Mouse (Mus musculus) spleen, adult 12 weeks (tissue): ENCODE results near the gene Ttc23.
A peak's percentile ranks its signal among the peaks of the same experiment; 100 is the strongest.

ENCODE experiments used
- DNase-seq: peaks from one replicate; pipeline ENCODE4 v3.0.0; 2022; ENCODE audit warnings: low spot score

Ttc23 gene

DNA sequence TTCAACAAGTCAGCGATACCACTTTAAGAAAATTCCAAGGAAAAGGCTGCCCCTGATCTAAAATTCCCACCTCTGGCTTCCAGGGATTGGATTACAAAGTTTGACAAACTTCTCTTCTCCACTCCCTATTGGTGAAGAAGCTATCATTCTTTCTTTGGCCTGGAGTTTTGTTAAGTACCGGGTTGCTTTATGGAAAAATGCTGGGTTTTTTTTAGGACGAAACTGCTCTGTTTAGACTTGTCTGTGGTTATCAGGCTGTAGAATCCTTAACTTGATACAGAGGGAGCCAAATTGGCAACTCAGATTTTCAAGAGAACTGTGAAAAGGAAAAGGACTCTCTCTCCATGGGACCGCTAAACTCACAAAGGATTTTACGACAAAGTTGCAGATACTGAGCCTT lies at the start of gene Ttc23:
Ttc23 (plus strand) TSS at position 134 of the 400 bp plus-strand sequence.
- DNase-seq = no peak

DNA sequence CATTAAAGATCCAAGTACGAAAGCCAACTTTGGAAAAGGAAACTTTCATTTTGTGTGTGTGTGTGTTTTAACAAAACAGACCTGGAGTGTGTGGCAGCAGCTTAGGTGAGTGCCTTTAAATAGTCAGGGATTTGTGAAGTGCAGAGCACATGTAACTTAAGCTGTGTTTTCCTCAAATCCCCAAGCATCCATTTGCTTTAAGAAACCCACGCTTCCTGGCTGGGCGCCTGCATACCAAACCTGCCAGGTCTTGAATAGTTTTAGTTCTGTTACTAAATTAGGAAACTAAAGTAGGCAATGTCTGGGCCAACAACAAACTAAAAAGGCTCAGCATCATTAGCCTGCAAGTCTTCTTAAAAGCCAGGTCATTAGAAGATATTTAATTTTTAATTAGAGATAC lies 49.2 kb upstream of the Ttc23 start:
- DNase-seq = no peak

DNA sequence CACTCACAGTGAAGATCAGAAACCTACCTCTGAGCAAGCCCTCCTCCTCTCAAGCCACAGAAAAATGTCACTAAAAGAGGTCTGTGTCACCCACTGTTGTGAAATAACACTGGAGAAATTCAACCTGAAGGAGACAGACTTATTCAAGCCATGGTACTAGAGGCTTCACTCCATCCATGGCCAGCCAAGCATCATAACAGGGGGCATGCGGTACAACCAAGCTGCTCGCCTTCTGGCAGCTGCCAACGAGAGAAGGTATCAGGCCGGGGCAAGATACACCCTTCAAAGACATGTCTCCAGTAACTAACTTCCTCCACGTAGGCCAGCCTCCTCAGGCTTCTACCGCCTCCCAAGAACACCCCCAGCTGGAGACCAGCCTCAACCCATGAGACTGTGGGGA lies 42.1 kb upstream of the Ttc23 start:
- no peak for DNase-seq

DNA sequence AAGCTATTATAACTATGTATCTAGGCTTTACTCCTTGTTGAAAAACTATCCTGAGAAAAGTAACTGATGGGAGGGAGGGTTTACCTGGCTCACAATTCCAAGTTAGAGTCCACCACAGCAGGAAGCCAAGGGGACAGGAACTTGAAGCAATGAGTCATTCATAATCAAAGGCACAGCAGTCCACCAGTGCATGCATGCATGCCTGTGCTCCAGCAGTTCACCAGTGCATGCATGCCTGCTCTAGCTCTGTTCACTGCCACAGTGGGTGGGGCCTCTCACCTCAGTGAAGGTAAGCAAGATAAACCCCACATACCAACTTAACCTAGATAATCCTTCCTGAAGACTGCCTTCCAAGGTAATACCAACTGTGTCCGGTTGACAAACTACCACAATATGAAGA lies 41.0 kb upstream of the Ttc23 start:
- DNase-seq = no peak

DNA sequence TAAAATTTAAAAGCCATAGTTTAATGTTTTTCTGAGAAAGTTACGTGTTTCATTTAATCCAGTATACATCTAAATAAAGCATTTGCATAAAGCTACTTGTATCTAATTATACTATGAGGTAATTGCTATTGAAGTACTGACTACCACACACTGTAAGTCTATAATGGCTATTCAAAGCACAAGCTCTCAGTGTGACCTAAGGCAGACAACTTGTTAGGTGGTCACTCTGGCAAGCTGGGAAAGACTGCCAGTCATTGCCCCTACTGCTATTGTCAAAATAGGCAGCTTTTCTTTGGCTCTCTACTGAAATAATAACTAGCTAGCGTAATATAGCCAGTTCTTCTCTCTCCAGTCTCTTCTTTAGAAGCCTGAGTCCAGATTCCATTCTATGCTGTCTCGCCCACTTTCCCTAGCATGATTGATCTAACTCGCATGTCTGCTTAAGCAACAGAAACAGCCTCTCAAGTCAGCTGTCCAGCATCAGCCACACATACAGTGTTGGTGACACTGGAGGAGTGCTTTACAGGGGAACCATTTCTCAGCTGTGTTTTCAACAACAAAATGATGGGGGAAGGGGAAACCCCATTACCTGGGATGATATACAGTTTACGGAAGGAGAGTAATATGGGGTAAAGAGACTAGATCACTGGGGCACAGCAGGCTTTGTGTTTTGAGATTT lies 39.4 kb upstream of the Ttc23 start:
- no peak for DNase-seq

DNA sequence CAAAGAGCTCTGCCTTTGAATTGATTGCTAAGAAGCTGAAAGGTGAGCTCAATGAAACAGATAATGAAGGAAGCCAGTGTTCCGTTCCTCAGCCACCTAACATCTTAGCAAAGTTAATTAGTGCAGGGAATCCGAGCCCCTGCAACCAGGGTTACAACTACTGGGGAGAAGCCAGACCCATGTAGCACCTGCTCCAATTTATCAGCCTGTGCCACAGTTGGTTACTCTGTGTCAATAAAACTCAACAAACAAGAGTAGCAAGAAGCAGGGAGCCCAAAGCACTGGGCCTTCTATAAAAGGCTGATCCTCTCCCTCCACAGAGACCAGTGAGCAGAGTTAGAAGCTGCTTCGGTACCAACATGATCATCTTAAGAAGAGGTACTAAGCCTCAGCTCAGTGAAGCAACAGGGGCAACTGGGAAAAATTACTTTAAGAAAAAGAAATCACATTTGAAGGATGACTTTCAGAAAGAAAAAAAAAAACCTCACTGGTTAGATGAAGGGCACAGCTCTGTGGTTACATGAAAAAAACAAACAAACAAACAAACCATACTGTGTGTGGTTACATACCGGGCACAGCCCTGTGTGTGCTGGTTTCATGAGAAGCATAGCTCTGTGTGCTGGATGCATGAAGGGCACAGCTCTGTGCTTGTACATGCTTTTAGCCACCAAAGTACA lies 38.7 kb upstream of the Ttc23 start:
- no peak for DNase-seq

DNA sequence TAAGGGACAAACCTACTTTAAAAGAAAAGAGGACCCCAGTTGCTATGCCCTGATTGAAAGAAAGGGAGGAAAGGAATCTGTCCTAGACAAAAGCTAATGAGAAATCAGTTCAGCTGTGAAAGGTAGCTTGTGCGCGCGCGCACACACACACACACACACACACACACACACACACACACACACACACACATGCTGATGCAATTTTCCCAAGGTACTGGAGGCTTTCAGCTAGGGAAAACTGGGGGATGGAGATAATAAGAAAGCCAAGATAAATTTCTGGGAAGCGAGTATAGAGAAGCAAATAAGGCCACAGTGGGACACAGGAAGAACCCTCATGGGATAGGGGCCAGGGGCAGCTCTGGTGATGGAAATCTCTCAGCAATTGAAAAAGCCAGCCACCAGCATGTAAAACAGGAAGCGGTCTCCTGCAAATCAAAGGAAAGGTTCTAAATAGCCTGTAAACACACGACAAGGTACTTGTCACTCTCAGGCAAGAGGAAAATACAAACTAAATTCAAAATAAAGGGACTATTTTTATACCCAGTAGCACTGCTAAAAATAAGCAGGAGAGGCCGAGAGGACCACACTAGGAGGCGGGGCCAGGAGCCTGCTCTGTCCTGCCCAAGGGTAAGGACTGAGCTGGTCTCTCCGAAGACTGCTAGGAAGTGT lies 33.3 kb upstream of the Ttc23 start:
- no peak for DNase-seq

DNA sequence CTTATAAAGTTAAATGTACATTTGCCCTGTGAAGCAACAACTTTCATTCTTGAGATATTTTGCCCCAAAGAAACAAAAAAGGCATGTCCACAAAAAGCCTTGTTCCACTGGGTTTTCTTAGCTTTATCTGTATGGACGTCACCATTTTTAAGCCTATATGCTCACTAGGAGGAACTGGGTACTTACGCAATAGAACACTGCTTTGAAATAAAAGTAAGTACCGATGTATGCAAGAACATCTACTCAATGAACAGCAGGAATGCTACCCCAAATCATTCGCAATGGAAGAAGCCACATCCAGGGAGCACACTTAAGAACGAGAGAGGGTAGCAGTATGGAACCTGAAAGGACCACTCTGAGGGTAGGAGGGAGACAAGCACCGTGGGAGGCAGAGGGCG lies 32.7 kb upstream of the Ttc23 start:
- no peak for DNase-seq

DNA sequence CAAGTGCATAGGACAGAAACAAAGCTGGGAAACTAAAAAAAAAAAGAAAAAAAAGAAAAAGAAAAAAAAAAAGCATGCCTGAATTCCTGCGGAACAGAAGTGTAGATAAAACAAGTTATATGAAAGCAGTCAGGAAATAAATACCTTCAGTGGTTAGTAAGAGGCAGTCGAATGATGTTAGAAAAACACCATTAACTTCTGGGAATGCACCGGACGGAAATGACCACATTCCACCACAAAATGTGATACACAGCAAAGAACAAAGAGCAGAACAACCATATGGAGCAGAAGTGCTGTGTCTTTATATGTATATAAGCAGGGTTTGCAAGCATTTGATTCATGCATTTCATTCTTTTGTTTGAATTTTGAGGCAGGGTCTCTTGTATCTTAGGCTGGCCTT lies 30.3 kb upstream of the Ttc23 start:
- DNase-seq = no peak

DNA sequence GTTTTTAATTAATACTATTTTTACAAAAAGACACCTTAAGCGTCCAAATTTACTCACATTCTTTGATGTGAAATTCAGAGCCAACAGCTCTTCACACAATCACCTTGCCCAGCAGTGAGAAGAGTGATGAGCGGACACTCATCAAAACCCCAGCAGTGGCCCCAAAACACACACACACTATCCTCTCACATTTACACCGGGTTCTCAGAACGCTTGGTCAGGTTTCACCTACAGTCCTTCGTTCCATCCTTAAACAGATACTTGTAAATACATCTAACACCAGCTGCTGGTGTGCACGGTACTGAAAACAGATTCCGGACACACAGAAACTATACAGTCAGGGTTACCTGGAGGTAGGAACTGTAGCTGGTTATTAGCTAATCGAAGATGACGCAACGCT lies 29.6 kb upstream of the Ttc23 start:
- no peak for DNase-seq

DNA sequence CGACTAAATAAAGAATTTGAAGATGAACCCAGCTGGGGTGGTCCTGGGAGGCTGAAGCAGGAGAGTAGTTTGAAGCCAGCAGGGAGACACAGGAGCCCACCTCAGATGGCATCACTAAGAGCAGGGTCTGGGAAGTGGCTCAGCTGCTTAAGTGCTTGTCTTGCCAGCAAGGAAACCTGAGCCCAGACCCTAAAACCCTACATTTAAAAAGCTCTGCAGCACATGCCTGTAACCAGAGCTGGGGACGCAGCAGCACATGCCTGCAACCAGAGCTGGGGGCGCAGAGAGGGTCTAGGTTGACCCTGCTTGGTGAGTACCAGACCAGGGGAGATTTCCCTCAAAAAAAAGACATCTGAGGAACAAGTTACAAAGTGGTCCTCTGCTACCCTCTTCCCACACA lies 28.9 kb upstream of the Ttc23 start:
- no peak for DNase-seq

DNA sequence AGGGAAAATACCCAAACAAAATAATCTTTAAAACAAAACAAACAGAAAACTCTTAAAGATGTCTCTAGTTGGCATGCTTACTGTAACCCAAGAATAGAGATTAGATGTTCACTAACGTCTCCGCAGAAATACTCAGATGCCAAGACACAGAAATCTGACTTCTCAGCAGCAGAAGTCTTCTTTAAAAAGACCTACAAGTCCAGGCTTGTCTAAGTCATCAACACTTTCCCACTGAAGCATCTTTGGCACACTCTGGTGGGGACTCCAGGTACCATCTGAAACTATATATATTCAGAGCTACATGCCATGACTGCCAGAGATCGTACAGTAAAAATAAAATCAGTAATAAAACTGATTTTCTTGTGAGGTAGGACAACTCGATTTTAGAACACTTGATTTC lies 27.4 kb upstream of the Ttc23 start:
- DNase-seq = no peak

DNA sequence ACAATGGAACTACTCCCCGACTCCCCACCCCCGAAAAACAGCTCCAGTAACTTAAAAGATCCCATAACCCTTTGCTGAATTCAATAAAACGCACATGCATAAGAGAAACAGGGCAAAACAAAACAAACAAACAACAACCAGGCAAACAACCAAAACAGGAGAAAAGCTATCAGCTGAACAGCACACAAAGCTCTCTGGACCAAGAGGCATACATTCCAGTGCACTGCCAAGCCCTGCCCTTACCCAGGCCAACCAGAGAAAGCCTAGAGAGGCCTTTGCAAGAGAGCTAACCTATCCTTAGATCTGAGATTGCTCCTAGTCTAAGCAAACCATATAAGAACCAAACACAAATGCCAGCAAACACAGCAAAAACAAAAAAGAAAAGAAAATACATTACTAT lies 25.1 kb upstream of the Ttc23 start:
- DNase-seq = no peak

DNA sequence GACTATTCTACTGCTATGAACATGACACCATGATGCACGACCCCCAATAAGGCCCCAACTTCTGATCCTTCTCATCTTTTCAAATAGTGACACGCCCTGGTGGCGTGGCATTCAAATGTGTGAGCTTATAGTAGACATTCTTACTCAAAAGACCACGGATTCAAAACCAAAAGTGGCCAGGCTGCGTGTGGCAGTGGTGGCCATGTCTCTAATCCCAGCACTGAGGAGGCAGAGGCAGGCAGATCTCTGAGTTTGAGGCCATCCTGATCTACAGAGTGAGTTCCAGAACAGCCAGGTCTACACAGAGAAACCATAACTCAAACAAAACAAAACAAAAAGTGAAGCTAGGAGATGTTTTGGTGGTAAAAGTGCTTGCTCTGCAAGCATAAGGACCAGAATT lies 20.5 kb upstream of the Ttc23 start:
- DNase-seq = no peak

DNA sequence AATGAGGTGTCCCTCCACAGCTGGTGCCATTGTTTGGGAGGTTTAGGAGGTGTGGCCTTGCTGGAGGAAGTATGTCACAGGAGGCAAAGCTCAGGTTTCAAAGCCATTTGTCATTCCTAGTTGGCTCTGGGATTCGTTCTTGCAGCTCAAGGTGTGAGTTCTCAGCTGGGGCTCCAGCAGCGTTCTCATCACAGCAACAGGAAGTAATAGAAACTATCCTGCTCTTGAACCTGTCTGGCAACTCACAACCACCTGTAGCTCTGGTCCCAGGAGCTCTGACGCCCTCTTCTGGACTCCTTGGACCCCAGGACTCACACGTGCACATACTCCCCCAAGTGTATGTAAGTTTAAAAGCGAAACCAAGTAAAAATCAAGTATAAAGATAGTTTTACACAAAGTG lies 17.5 kb upstream of the Ttc23 start:
- no peak for DNase-seq

DNA sequence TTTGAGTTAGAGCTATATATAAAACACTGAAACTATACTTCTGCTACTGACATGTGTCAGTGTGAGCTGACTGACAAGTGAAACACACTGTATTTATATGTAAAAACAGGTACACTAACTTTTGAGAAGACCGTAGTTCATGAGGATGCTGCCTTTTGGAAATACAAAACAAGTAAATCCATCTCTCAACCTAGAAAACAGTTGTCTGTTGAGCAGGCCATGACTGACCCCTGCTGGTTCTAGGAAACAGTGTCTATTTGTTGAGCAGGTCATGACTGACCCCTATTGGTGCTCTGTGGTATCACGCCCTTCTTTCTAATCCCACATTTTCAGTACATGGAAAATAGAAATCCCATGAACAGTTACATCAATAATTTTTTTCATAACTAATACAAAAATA lies 16.4 kb upstream of the Ttc23 start:
- peak; percentile 27 for DNase-seq

DNA sequence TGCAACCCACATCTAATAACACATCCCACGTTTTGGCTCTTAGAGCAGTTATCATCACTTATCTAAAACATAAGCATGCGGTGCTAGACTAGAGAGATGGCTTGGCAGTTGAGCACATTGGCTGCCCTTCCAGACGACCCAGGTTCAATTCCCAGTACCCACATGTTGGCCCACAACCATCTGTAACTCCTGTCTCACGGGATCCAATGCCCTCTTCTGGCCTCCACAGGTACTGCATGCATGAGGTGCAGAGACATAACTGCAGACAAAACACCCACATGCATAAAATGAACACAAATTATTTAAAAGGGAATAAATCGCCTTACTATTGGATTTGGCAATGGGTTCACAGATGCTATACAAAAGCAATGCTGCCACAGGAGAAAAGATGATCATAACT lies 14.8 kb upstream of the Ttc23 start:
- peak; percentile 19 for DNase-seq

DNA sequence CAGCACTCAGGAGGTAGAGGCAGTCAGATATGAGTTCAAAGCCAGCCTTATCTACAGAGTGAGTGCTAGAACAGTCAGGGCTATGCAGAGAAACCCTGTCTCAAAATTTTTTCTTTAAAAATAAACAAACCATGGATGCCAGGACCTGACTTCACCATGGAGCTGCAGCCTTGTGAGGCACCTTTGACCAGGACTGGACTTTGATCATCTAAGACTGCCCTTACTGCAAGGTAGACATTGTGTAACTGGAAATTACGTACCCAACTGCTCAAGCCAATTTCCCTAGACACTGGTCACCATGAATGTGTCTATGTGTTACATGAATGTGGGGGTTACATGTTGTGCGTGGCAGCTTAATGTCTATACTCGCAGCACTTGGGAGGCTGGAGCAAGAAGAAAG lies 13.0 kb upstream of the Ttc23 start:
- no peak for DNase-seq

DNA sequence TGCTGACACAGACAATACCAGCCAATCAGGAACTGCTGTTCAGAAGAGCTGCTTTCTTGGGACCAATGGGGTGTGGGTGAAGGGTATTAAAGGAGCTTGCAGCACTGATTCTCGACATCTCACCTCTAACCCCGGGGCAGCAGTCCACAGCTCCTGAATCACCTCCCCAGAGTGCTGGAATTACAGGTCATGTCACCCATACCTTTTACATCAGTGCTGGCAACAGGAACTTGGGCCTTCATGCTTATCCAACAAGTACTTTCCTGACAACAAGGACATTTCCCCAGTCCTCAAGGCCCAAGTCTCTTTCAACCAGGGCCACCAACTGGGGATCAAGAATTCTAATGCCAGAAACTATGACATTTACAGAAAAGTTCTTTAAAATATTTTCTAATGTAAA lies 11.0 kb upstream of the Ttc23 start:
- DNase-seq = no peak

DNA sequence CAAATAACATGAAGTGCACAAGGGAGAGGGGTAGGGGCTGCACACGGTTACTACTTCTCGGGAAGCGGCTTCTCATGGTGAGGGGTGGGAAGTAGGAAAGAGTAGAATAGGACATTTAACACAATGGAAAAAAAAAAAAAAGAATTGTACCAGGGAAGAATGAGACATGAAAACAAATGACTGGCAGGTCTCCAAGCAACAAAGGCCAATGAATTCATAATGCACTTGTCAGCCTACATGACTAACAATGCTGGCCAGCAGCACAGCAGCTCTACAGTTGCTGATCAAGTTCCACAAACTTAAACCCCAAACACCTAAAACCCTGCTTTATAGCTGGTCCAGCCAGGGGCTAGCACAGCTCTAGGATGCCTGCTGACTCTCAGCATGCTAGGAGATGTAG lies 8.2 kb upstream of the Ttc23 start:
- no peak for DNase-seq

DNA sequence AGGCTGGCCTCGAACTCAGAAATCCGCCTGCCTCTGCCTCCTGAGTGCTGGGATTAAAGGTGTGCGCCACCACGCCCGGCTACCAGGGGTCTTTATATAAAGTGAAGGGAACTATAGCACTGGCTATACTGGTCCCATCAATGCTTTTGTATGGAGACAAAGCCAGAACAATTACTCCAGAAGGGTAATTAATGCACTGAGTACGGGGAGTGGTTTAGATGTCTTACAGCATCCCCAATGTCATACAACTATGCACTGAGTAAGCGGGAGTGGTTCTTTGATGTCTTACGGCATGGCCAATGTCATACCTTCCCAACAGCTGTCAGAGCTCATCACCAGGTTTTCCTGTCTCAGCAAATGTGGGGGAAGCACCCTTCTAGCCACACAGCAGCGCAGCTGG lies 4.3 kb upstream of the Ttc23 start:
- no peak for DNase-seq

DNA sequence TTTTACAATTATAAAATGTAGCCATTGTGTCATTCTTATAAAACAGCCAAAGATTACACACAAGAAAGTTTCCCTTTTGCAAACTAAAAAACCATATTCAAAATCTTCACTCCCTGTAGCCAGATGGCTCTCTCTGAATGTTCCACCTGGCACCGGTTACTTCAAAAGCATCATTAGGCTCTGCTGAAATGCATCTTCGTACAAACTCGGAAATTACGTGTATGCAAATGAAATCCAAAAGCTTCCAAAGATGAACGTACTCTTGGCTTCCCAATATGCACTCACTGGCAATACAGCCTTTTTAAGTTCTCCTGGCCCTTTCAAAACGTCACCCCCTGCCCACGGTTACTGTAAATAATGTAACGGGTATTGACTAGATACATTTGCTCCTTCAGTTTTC lies 2.9 kb upstream of the Ttc23 start:
- no peak for DNase-seq

DNA sequence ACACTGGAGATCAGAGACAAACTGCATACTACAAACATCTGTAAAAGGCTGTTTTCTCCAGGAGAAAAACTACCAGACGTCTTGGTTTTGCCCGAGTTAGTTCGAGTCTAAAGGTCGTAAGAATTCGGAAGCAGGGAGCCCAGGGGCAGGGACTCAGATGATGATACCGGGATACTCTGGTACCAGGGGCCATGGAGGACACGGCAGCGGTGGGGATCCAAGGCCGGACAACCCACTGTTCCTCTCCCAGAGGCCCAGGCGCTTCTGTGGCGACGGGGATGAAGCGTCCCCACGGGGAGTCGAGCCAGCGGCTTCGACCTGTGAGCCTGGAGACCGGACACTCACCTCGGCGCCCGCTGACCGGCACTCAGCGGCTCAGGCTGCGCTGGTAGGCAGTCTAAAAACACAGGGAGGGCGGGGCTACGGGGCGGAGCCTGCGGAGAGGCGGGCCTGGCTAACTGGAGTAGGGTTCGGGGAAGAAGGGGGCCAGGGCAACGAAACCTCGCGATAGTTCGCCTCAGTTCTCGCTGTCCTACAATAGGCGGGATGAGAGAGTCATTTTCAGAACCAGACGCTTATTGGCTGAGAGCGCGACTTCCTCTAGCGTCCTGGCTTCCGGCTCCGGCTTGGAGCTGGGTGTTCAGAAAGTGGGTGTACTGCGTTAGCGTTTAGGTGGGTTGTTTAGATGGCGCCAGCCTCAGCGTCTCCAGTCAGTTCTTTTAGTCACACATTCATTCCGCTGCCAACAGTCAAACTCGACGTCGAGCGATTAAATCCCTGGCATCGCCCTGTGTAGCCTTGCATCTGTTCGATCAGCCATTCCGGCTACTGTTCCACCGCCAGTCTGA lies 2.2 kb upstream of the Ttc23 start, which contains the start of gene Lrrc28:
Lrrc28 (minus strand) TSS at position 436 of the 848 bp plus-strand sequence.
- peak; percentile 93 for DNase-seq
